Mouse (Mus musculus): ENCODE results near the gene Camta1.

Gene Camta1

DNA sequence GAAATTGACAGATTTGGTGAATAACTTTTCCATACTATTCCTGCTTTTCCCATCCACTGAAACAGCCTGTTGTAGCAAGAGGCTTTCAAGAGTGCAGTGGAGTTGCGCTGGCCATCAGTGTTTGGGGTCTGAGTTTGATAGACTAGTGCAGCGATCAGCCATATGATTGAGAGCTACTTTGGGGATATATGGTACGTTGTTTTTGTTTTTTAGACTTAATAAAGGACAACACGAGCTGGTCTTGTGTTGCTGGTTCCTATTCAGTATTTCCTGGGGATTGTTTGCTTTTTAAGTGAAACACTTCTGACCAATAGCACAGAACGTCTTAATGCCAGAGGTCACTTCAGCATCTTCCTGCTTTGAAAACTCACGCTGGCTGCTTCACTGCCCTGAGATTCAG lies 993.5 kb downstream of the Camta1 start:
- no peak for ATAC-seq (ENCODE audit: insufficient number of reproducible peaks, low FRiP score, low TSS enrichment)
